Mouse (Mus musculus): ENCODE data around the gene C130032M10Rik.
"Not testable (repeated sequence)": the region's sequence is repeated elsewhere in the genome, so short reads cannot be mapped to it uniquely, and the experiment has no call there.

The C130032M10Rik gene

DNA sequence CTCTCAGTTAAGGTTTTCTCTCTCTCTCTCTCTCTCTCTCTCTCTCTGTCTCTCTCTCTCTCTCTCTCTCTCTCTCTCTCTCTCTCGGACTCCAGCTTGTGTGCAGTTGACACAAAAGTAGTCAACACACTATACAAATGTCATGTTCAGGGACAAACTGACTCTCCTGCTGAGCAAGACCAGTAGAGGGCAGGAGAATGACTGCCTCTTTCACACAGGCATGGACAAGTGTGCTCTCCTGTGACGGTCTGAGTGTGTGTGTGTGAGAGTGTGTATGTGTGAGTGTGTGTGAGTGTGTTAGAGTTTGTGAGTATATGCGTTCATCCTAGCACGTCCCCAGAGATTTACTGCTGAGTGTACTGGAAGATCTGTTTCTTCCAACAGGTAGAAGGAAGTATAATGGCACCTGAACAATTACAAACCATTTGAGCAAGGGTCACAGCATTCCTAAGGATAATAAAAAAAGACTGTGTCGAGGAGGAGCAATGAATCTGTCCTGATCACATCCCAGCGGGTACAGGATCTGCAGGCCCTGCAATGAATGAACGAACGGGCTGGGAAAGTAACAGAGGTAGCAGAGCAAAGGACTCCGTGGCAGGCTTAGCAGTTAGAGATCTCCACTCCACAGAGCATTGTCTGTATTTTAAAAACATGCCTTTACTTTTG, 3.4 kb downstream of the C130032M10Rik start:
- CTCF ChIA-PET: no interaction called here

DNA sequence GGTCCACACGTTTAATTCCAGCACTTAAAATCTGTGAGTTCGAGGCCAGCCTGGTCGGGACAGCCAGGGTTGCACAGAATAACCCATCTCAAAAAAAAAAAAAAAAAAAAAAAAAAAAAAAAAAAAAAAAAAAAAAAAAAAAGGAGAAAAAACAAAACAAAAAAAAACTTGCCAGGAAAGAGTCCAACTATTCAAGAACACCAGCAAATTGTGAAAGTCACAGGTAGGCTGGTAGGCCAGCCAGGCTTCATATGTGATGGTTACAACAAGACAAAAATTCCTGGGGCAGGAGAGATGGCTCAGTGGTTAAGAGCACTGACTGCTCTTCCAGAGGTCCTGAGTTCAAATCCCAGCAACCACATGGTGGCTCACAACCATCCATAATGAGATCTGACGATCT, 5.0 kb downstream of the C130032M10Rik start:
- CTCF ChIA-PET: not testable (repeated sequence)

DNA sequence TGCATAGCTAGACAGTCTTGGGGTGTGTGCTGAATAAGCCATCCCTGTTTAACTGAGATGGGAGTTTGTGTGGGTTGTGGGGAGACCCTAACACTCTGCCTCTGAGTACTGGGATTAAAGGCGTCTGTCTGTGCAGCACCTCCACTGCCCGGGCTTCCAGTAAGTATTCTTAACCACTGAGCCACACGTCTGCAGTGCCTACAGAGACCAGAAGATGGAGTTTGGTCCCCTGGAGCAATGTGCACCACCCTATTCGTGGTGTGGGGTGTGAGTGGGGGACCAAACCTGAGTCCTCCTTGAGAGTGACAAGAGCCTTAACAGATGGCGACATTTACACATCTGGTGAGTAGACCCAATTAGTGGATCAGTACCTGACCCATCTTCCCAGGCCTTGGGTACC, 6.5 kb downstream of the C130032M10Rik start:
- CTCF ChIA-PET: no interaction called here

DNA sequence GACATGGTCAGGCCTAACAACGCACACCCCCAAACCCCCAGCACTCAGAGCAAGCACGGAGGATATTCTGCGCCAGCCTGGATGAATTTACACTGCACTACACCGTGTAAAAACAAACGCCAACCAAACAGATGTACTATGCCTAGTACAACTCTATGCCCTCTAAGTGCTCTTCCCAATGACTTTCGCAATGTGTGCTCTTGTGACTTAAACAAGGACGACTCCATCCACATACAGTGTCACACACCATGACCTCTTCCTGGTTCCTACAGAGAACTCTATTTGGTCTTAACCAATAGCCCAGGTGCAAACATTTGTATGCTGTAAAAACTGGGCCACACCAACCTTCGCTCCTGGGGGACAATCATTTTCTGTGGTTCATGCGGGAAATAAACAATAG, 7.0 kb downstream of the C130032M10Rik start:
- CTCF ChIA-PET: no interaction called here

DNA sequence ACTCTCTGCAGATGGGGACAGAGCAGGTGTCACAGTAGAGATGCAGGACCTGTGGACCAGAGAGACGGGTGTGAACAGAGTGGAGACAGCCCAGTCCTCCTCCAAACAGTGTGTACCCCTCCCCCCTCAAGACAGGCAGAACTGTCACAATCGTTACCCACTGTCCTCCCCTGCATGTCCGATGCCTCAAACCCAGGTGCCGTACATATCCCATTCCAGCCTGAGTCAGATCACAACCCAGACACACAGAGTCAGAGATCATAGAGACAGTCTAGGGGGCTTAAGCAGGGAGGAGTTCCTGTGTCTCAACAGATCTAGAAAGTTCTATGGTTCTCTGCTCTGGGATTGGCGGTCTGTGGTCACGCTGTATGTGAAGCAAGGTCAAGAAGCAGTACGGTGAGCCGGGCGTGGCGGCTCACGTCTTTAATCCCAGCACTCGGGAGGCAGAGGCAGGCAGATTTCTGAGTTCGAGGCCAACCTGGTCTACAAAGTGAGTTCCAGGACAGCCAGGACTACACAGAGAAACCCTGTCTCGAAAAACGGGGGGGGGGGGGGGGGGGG, 9.7 kb downstream of the C130032M10Rik start:
- CTCF ChIA-PET: no interaction called here

DNA sequence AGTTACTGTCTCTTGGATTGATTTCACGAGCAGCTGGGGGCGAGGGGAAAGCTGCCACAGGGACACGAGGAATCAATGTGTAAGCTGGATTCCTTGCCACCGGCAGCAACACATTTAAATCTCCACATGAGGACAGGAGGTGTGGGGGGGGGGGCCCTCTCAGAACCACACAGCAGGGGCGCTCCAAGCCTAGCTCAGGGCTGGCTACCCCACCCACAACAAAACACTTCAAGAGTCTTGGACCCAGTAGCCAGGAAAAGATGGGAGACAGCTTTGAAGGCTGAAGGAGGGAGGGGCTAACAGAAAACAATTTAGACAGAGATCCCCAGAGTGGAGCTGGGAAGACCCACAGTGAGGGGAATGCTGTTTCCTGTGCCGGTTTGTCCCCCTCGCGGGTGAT, 10.4 kb downstream of the C130032M10Rik start:
- CTCF ChIA-PET: no interaction called here

DNA sequence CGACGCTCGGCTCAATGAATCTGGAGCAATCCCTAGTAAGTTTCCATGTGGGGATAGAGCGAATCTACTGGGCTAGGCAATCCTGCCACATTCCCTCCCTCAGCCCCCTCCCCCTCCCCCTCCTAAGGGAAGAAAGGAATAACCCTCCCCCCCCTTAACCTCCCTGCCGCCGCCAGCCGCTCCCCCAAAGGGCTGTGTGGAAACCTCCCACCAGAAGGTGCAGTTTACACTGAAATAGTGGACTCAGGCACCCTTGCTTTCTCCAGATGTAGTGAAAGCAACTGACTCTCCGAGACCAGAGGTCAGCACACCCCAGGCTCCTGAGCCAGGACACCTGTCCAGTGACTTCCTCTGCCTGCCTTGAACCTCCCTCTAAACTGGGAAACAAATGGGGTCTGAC, 11.1 kb downstream of the C130032M10Rik start:
- CTCF ChIA-PET: no interaction called here

DNA sequence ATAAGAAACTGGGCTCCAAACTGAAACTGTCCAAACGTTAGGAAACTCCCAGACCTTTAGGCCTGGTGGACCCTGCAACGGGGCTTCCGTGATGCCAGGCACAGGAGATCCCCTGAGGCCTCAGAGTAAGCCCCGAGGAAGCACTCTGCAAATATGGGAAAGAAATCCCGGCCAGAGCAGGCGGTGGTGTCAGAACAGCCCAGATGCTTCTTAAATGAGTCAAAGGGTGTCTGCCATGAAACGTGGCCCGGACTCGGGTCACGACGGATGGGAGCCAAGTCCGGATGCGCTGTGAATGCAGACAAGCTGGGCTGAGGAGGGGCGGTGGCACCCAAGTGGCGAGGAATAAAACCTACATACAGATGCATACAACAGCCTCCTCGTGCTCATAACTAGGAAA, 11.6 kb downstream of the C130032M10Rik start:
- CTCF ChIA-PET: no interaction called here

DNA sequence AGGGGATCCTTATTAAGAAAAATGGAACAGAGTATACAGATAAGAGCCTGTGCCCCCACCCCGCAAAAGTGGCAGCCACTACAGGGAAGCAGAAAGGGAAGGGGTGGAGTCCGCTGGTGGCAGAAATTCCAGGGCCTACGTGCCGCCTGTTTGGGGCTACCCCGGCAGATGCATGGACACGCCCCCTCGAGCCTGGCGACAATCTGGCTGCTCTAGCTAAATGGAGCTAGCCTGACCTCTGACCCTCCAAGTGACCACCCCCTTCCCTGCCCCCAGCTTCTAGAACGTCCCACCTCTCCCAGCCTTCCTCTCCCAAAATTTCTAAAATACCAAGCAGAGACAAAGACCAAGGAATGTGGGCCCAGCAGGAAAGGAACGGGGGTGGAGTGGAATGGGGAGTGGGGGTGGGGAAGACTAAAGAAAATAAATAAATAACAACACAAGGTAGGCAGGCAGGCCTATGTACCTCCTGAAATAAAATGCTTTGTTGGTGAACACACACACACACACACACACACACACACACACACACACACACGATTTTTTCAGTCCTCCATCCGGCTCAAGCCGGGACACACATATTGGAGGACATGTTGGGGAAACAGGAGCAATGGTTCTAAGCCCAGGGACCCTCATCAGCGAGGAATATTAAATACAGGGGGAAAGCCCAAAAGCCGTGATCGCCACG, 12.6 kb downstream of the C130032M10Rik start:
- CTCF ChIA-PET: no interaction called here

DNA sequence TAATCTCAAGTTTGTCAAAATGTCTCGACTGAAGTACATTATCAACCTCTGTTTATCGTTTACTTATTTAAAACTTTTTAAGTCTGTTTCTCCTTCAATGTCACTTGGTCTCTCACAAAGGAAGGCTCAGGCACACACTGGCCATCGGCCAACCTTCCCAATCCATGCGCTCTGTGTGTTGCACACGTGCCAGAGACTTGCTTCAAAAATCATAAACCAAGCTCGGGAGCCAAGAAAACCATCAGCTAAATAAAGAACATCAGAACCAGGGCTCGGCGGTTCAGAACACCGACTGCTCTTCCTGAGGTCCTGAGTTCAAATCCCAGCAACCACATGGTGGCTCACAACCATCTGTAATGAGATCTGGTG, 13.2 kb downstream of the C130032M10Rik start:
- CTCF ChIA-PET: no interaction called here

DNA sequence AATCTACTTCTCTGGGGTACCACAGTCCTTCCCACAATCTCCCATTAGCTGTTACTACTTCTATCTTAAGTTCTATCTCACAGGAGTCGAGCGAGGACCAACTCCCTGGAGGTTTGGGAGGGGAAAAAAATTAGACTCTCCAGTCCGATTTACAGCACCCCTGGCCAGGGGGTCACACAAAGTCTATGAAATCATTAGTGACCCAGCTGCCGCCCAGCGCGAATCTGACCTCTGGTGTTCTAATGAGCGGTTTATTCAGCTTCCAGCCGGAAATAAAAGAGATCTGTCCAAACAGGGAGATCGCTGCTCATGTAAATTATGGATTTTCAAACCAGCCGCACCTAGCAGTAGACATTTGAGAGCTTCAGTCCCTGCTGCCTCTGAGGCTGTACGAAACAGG, 15.8 kb downstream of the C130032M10Rik start:
- CTCF ChIA-PET: no interaction called here

DNA sequence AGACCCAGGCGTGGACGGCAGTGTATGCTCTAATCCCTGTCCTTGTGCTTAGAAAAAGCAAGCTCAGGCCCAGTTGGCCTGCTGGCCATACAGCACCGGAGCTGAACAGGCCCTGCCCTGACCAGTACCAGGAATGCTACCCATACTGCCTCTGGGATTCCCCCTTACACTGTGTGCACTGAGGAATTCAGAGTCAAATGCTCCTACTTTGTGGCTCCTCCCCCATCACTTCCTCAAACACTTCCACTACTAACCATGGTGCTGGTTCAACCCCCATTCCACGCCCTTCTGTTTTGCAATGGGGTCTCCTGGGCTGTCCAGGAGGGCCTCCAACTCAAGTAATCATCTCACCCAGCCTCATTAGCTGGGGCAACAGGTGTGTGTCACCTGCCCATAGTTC, 18.4 kb downstream of the C130032M10Rik start:
- CTCF ChIA-PET: no interaction called here

DNA sequence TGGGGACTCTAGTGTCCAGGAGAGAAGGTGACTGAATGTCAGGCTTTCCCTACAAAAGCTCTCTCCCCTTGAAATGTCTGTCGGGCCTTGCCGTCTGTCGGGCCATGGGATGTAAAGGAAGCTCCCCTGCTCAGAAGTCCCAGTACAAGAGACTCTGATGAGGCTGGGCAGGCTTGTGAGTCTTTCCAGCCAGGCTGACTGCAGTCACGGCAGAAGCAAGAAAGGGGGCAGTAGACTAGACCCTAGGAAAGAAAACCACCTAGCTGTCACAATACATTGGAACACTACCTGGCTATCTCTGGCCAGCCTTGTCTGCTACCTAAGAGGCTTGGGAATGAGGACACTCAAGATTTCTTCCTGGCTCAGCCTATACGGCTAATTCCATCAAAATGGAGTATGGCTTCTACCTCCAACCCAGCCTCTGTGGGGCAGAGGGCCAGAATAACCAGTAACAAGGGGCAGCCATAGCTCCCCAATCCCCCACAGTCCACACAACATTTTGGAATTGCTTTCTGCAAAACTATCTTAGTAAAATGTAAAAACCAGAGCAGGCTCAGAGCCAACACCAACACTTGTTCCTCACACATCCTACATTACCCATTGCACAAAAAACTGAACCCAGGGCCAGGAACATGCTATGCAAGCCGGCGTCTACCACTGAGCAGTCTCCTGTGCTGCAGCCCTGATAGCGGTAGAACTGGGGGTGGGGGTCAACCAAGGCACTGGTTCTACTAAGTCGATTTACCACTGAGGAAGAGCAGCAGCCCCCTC, 19.4 kb downstream of the C130032M10Rik start:
- CTCF ChIA-PET: interaction anchor here (0.6 kb wide), 1 partner anchor 589 kb away, joined by 5 read pairs; no protein-coding TSS in a partner anchor

DNA sequence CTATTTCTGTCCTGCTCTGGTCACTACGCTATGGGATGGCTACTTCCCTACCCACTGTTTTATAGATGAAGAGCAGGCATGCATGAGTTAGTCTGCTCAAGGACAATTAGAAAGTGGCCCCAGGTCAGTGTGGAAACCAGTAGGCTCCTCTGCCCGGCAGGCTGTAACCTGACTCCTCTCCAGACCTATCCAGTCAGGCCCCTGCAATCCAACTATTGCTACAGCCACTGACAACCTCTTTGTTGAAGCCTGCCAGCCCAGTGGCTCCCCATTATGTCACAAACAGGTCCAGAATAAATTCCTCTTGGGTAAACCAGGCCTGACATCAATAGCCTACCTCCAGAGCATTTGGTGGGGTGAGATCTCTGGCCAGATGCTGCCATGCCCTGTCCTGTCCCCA, 21.1 kb downstream of the C130032M10Rik start:
- CTCF ChIA-PET: no interaction called here

DNA sequence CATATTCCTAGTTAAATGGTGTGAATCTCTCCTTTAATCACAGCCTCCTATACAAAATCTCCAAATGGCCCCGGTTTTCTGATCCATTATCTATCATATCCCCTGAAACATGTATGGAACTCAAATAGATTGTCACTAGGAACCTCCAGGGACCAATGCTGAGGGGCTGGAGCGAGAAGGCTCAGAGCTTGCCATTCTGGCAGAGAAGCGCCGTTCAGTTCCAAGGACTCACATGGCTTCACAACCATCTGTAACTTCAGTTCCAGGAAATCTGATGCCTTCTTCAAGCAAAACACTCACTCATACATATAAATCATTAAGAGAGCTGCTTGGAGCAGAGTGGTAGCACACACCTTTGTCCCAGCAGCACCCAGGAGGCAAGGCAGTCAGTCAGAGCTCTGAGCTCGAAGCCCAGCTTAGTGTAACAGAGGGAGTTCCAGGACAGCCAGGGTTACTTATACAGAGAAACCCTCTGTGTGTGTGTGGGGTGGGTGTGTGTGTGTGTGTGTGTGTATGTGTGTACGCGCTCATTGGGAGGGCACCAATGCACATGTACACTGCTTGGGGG, 23.6 kb downstream of the C130032M10Rik start:
- CTCF ChIA-PET: interaction anchor here (0.5 kb wide), 1 partner anchor 1121 kb away, joined by 4 read pairs; no protein-coding TSS in a partner anchor

DNA sequence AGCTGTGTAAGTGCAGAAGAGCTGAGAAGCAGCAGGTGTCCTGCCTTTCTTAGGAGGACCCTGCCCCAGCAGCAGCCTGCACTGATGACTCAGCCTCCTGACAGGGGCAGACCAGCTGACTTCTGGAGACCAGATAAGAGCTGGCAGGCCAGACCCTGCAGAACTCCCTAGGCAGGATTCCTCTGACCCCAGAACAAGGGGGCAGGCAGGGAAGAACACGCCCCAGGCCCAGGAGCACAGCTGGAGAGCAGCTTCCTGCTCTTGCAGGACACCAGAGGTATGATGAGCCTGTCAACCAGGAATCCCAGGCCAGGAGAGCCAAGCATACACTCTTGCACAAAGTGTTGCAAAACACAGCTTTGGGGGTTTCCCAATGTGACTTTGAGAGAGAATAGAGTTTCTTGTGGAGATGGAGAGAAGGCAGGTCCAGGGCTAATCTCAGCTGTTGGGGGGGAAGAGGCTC, 25.8 kb downstream of the C130032M10Rik start:
- CTCF ChIA-PET: no interaction called here

DNA sequence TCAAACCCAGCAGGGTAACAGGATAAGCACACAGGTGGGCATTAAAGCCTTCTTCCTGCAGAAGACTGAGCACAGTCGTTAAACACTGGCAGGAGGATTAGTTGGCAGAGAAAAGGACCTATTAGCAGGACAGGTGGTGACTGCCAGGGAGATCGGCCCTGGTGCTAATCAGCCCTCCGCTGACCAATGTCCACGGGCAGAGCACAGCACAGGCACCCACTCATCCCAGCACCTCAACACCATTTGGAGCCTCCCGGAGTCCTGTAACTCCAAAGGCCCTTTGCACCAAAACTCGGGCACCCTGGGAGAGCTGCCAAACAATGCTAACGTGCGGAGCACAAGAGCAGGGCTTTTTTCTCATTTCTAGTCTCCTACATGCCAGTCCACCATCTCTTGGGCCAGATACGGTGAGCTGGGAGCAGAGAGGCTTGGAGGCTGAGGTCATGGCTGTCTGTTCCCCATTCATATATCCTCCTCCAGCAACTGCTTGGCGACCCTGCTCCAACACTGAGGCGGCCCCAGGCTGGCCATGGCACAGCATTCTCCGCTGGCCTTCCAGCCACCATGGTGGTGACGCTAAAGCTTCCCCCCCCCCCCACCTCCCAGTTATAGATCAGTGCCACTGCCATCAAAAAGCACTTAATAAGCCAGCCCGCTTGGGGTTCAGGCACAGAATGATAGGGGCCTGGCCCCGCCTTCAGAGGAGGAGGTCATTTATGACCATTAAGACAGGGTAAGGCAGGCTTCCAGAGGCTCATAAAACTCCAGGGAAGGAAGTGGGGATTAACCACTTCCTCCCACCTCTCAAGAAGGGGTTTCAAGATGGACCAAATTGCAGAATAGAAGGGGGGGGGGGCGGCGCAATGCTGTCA, 28.6 kb downstream of the C130032M10Rik start:
- CTCF ChIA-PET: no interaction called here

DNA sequence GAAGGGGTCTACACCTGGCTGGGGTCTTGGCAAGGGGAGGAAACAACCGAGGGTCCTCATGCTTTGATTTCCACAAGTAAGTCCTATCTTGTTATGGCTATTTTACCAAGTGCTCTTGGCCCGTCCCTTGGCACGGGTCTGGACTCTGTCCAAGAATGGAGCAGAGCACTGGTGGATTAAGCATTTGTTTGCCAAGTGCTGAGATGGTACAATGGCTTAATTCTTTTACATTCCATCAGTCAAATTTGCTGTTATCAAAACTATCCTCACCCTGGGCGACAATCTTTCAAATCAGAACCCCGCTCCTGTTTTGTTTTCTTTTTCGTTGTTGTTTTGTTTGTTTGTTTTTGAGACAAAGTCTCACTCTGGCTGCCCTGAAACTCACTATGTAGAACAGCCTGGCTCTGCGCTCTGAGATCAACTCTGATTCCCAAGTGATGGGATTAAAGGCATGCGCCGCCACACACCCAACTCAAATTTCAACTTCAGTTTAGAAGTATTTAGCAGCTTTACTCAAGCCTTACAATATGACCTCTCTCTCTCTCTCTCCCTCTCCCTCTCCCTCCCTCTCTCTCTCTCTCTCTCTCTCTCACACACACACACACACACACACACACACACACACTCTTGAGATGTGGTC, 29.4 kb downstream of the C130032M10Rik start:
- CTCF ChIA-PET: no interaction called here

DNA sequence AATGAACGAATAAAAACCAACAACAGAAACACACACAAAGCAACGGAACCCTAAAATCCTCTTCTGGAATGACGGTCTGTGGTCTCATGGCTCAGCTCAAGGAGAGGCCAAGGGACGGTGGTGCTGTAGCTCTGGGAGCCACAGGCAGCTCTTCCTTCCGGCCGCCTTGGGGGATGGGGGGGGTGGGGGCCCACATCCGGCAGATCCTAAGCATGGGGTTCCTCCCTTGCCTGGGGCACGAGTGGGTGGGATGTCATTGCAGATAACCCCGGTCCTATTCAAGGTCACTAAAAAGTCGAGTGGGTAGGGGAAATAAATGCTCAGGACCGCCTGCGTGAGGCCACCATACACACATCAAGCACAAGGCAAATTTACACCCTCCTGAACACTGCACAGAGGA, 31.3 kb downstream of the C130032M10Rik start:
- CTCF ChIA-PET: no interaction called here

DNA sequence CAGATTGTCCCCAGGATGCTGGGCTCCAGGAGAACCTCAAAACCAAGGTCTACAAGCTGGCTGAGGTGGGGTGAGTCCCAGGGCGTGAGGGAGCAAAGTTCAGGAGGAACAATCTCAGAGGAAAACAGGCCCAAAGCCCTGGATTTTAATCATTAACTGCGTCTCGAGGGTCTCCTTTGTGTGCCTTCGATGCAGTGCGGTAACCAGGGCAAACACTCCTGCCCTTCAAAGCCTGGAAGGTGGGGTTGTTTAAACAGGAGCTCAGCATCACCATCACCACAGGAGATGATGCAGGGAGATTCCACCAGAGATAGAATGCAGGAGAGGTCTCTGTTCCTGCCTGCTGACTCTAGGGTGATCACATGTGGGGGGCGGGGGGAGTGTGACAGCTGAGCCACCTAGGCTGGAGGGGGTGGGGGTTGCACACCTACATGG, 32.2 kb downstream of the C130032M10Rik start:
- CTCF ChIA-PET: no interaction called here

DNA sequence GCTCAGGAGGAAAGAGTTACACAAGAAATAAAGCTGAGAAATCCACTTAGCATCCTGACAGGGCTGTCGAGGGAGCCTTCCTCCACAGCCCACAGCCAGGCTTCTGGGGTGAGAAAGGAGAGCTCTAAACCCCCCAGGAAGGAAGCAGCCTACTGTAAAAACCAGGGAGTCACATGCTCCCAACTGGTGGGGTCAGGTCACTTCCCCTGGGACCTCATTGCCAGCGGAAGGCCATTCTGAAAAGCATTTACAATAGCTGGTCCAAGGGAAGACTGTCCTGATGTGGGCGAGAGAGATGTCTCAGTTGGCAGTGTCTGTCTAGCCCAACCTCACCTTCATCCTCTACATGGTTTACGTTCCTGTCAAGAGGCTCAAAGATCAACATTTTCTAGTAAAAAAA, 33.0 kb downstream of the C130032M10Rik start:
- CTCF ChIA-PET: no interaction called here

Measured in spleen, embryonic (tissue).